Comparison of ENCODE assay signal across 11 mouse cellular contexts in genomic region chr7:112854516-112854915, GRCm38 (mm10).
DNase-seq lines count a peak whose midpoint lies in the region; ATAC-seq and TF ChIP-seq lines count a peak whose summit lies in the region.
"Had no signal": no experiment of that assay in that cellular context is flagged by ENCODE, and none has a peak within 500 bp of the region (broad histone marks: within the 10 kb centered on the region; RNA-seq: fewer than 3 reads in every experiment).

No protein-coding gene starts in this region.

- no peaks in the 10 kb centered on the region for H3K27me3 ChIP-seq in forebrain, embryonic 13.5 days
- H3K27me3 ChIP-seq in forebrain, embryonic 16.5 days (replicated peaks; ENCODE audit: control insufficient read depth, insufficient read depth, low read length): no peaks in the 10 kb centered on the region
- no peaks in the 10 kb centered on the region for H3K27me3 ChIP-seq in ES-Bruce4 (ENCODE audit: control insufficient read depth, insufficient read depth, low read length, poor library complexity, severe bottlenecking)
- no peaks in the 10 kb centered on the region for H3K27me3 ChIP-seq in intestine, embryonic 14.5 days (replicated peaks; ENCODE audit: control insufficient read depth, insufficient read depth, low read length)
- H3K27me3 ChIP-seq: forebrain, embryonic 15.5 days had no signal

- DNase-seq in layer of hippocampus, adult 2 months (ENCODE audit: low spot score in 2 of 2): no peak
- DNase-seq in layer of hippocampus, postnatal 36 days: no peak
- no peak for DNase-seq in intestine, embryonic 14.5 days (ENCODE audit: low spot score)
- no peak for DNase-seq in thymus, adult 18-20 months
- DNase-seq in adrenal gland, postnatal 25 days: no peak
- DNase-seq: heart, postnatal 14 days had no signal

- H3K9me3 ChIP-seq in forebrain, embryonic 13.5 days (replicated peaks): no peaks in the 10 kb centered on the region
- H3K9me3 ChIP-seq in forebrain, embryonic 16.5 days (ENCODE audit: control insufficient read depth, low read length): no peaks in the 10 kb centered on the region
- H3K9me3 ChIP-seq in ES-Bruce4 (replicated peaks; ENCODE audit: control insufficient read depth, insufficient read depth, low read length, poor library complexity, severe bottlenecking): no peaks in the 10 kb centered on the region
- H3K9me3 ChIP-seq in intestine, embryonic 14.5 days (ENCODE audit: control insufficient read depth, low read length): no peaks in the 10 kb centered on the region
- H3K9me3 ChIP-seq: forebrain, embryonic 15.5 days; megakaryocyte, embryonic 14.5 days had no signal

- TF ChIP-seq EP300 in ES-Bruce4 (IDR thresholded peaks at IDR 0.05; ENCODE audit: insufficient read depth, low read depth, low read length): 0 out of 2 replicates have a peak, but pooled peaks have one; percentile 40

- peak; percentile 50; the same call in 1 of the 2 replicates for ATAC-seq in forebrain, embryonic 13.5 days
- ATAC-seq in forebrain, embryonic 16.5 days: no peak
- peak; percentile 56; the same call in 1 of the 2 replicates for ATAC-seq in intestine, embryonic 14.5 days (replicated peaks; ENCODE audit: low FRiP score, low TSS enrichment, low read depth)
- ATAC-seq: forebrain, embryonic 15.5 days had no signal

- TF ChIP-seq CTCF in layer of hippocampus, adult 2 months (conservative IDR thresholded peaks at IDR 0.05): peak; percentile 65
- no peak for TF ChIP-seq CTCF in ES-Bruce4 (IDR thresholded peaks at IDR 0.05; ENCODE audit: low read depth, low read length)

- no peak overlapping the region for H3K4me2 ChIP-seq in forebrain, embryonic 13.5 days
- no peak overlapping the region for H3K4me2 ChIP-seq in forebrain, embryonic 16.5 days (ENCODE audit: low read length)
- no peak overlapping the region for H3K4me2 ChIP-seq in intestine, embryonic 14.5 days (ENCODE audit: low read length)
- H3K4me2 ChIP-seq: forebrain, embryonic 15.5 days had no signal

- H3K4me1 ChIP-seq in forebrain, embryonic 13.5 days: peaks cover 61% of the 10 kb centered on the region
- H3K4me1 ChIP-seq in forebrain, embryonic 16.5 days (replicated peaks; ENCODE audit: control insufficient read depth, insufficient read depth, low read length): peaks cover 33% of the 10 kb centered on the region
- peaks cover 14% of the 10 kb centered on the region for H3K4me1 ChIP-seq in ES-Bruce4 (ENCODE audit: control insufficient read depth, insufficient read depth, low read length)
- peaks cover 27% of the 10 kb centered on the region for H3K4me1 ChIP-seq in intestine, embryonic 14.5 days (replicated peaks; ENCODE audit: control insufficient read depth, insufficient read depth, low read length)
- H3K4me1 ChIP-seq: megakaryocyte, embryonic 14.5 days had no signal

- 15% methylated on average over 5 of the region's 5 CpGs for WGBS in forebrain, embryonic 13.5 days
- WGBS in forebrain, embryonic 16.5 days: 21% methylated on average over 5 of the region's 5 CpGs
- 38% methylated on average over 5 of the region's 5 CpGs for WGBS in intestine, embryonic 14.5 days

- H3K36me3 ChIP-seq in forebrain, embryonic 13.5 days (ENCODE audit: poor library complexity, severe bottlenecking): 0 out of 2 replicates have a peak, but pooled peaks cover under 1% of the 10 kb centered on the region
- no peaks in the 10 kb centered on the region for H3K36me3 ChIP-seq in forebrain, embryonic 16.5 days (ENCODE audit: control insufficient read depth, insufficient read depth)
- H3K36me3 ChIP-seq in ES-Bruce4 (ENCODE audit: control insufficient read depth, insufficient read depth, low read length, poor library complexity, severe bottlenecking): 0 out of 2 replicates have a peak, but pooled peaks cover 6% of the 10 kb centered on the region
- peaks cover 19% of the 10 kb centered on the region for H3K36me3 ChIP-seq in intestine, embryonic 14.5 days (ENCODE audit: control insufficient read depth, insufficient read depth, low read length)
- H3K36me3 ChIP-seq: forebrain, embryonic 15.5 days had no signal

- H3K9ac ChIP-seq in forebrain, embryonic 13.5 days: no peak overlapping the region
- no peak overlapping the region for H3K9ac ChIP-seq in forebrain, embryonic 16.5 days (replicated peaks; ENCODE audit: low read depth, low read length)
- no peak overlapping the region for H3K9ac ChIP-seq in ES-Bruce4 (ENCODE audit: low read depth, poor library complexity, severe bottlenecking)
- H3K9ac ChIP-seq in intestine, embryonic 14.5 days (ENCODE audit: low read length): no peak overlapping the region
- H3K9ac ChIP-seq: forebrain, embryonic 15.5 days had no signal

- no peak for TF ChIP-seq POLR2A in ES-Bruce4 (IDR thresholded peaks at IDR 0.05; ENCODE audit: insufficient read depth, low read length)

- H3K27ac ChIP-seq in forebrain, embryonic 13.5 days: no peak overlapping the region
- H3K27ac ChIP-seq in forebrain, embryonic 16.5 days (ENCODE audit: low read length): no peak overlapping the region
- H3K27ac ChIP-seq in layer of hippocampus, adult 2 months: no peak overlapping the region
- peak overlapping the region; percentile 56; the same call in 1 of the 2 replicates for H3K27ac ChIP-seq in ES-Bruce4 (ENCODE audit: insufficient read depth, low read length)
- no peak overlapping the region for H3K27ac ChIP-seq in intestine, embryonic 14.5 days (ENCODE audit: low read depth)
- H3K27ac ChIP-seq: forebrain, embryonic 15.5 days had no signal

- H3K4me3 ChIP-seq in forebrain, embryonic 13.5 days: no peak overlapping the region
- no peak overlapping the region for H3K4me3 ChIP-seq in forebrain, embryonic 16.5 days (replicated peaks; ENCODE audit: low read length)
- H3K4me3 ChIP-seq in layer of hippocampus, adult 2 months: no peak overlapping the region
- no peak overlapping the region for H3K4me3 ChIP-seq in ES-Bruce4 (ENCODE audit: low read depth, low read length)
- no peak overlapping the region for H3K4me3 ChIP-seq in intestine, embryonic 14.5 days (ENCODE audit: low read depth, low read length)
- H3K4me3 ChIP-seq: forebrain, embryonic 15.5 days; megakaryocyte, embryonic 14.5 days had no signal
